ENCODE assay signal across 7 mouse cellular contexts in genomic region chr2:122377215-122377674, GRCm38 (mm10). TPM values are rescaled to one million over a fixed set of nuclear protein-coding genes. Genes with fewer than 3 reads are reported as not detected.
DNase-seq lines count a peak whose midpoint lies in the region; ATAC-seq and TF ChIP-seq lines count a peak whose summit lies in the region.

No protein-coding gene starts in this region.

- H3K36me3 ChIP-seq in intestine, postnatal 0 days (ENCODE audit: control insufficient read depth, insufficient read depth): no peaks in the 10 kb centered on the region
- no peaks in the 10 kb centered on the region for H3K36me3 ChIP-seq in midbrain, embryonic 12.5 days
- H3K36me3 ChIP-seq in small intestine, adult 2 months (ENCODE audit: control insufficient read depth, insufficient read depth, low read length): no peaks in the 10 kb centered on the region

- peak overlapping the region; percentile 59; the same call in 1 of the 2 replicates for H3K9ac ChIP-seq in intestine, postnatal 0 days (ENCODE audit: low read depth, low read length)
- peak overlapping the region; percentile 65 for H3K9ac ChIP-seq in midbrain, embryonic 12.5 days (replicated peaks)

- H3K4me2 ChIP-seq in intestine, postnatal 0 days (replicated peaks; ENCODE audit: low read depth): peak overlapping the region; percentile 64
- H3K4me2 ChIP-seq in midbrain, embryonic 12.5 days (replicated peaks): peak overlapping the region; percentile 45

- under 1% methylated on average over 28 of the region's 28 CpGs for WGBS in intestine, postnatal 0 days
- WGBS in midbrain, embryonic 12.5 days: under 1% methylated on average over 28 of the region's 28 CpGs
- under 1% methylated on average over 28 of the region's 28 CpGs for WGBS in small intestine, adult 2 months

- DNase-seq in adrenal gland, adult 2 months: peak; percentile 97
- DNase-seq in embryo, embryonic 11.5 days (ENCODE audit: low read depth, low spot score): peak; percentile 95
- DNase-seq in gastrocnemius, postnatal 4 days (ENCODE audit: low spot score in 2 of 2): peak; percentile 91 to 96
- peak; percentile 96 for DNase-seq in left cerebral cortex, postnatal 4 days

- peak; percentile 86 for ATAC-seq in intestine, postnatal 0 days
- ATAC-seq in midbrain, embryonic 12.5 days (ENCODE audit: low FRiP score, low read depth): peak; percentile 89

- no peak; the same call in 1 of the 2 replicates for TF ChIP-seq POLR2A in small intestine, adult 2 months (IDR thresholded peaks at IDR 0.05; ENCODE audit: low read depth, low read length)

- intact Hi-C loops in left cerebral cortex, postnatal 4 days (cut with DNase I): no loop called here

- H3K27ac ChIP-seq in intestine, postnatal 0 days (ENCODE audit: low read depth, low read length): peak overlapping the region; percentile 82
- peak overlapping the region; percentile 90 for H3K27ac ChIP-seq in midbrain, embryonic 12.5 days (replicated peaks)
- no peak overlapping the region for H3K27ac ChIP-seq in small intestine, adult 2 months (ENCODE audit: insufficient read depth, low read depth, low read length)

- H3K9me3 ChIP-seq in intestine, postnatal 0 days (ENCODE audit: control insufficient read depth): no peaks in the 10 kb centered on the region
- no peaks in the 10 kb centered on the region for H3K9me3 ChIP-seq in midbrain, embryonic 12.5 days

- H3K4me3 ChIP-seq in intestine, postnatal 0 days (ENCODE audit: low read depth, low read length): peak overlapping the region; percentile 76
- peak overlapping the region; percentile 61 for H3K4me3 ChIP-seq in midbrain, embryonic 12.5 days
- peak overlapping the region; percentile 68 for H3K4me3 ChIP-seq in small intestine, adult 2 months (ENCODE audit: low read depth, low read length)

- TF ChIP-seq CTCF in intestine, postnatal 0 days (IDR thresholded peaks at IDR 0.05; ENCODE audit: low read depth): no peak
- no peak for TF ChIP-seq CTCF in small intestine, adult 2 months (IDR thresholded peaks at IDR 0.05; ENCODE audit: extremely low read depth, insufficient read length, insufficient replicate concordance, low read depth, low read length)

- no peaks in the 10 kb centered on the region for H3K27me3 ChIP-seq in intestine, postnatal 0 days (replicated peaks; ENCODE audit: control insufficient read depth, insufficient read depth, low read length)
- H3K27me3 ChIP-seq in midbrain, embryonic 12.5 days: 0 out of 2 replicates have a peak, but pooled peaks cover under 1% of the 10 kb centered on the region
- no peaks in the 10 kb centered on the region for H3K27me3 ChIP-seq in small intestine, adult 2 months (ENCODE audit: control insufficient read depth, insufficient read depth, low read length)

- no peaks in the 10 kb centered on the region for H3K4me1 ChIP-seq in intestine, postnatal 0 days (replicated peaks; ENCODE audit: control insufficient read depth, insufficient read depth, low read length)
- H3K4me1 ChIP-seq in midbrain, embryonic 12.5 days: peaks cover 7% of the 10 kb centered on the region; the same call in 1 of the 2 replicates
- peaks cover 2% of the 10 kb centered on the region; the same call in 1 of the 2 replicates for H3K4me1 ChIP-seq in small intestine, adult 2 months (ENCODE audit: control insufficient read depth, insufficient read depth, insufficient read length, low read length)

RNA-seq across cellular contexts. Expression of gene Shf, which starts 8.3 kb away (rescaled TPM):
- total RNA-seq in adrenal gland, adult 2 months (2021): 10 to 100 TPM in 1 of 2 experiments, 1 to 10 TPM in 1; 6.0 to 13.0 TPM
- 12.3 and 15.9 TPM in 2 replicates for polyA plus RNA-seq in adrenal gland, adult 2 months (2012; rRNA removed)
- 10 to 100 TPM; 11.9 to 12.2 TPM for total RNA-seq in gastrocnemius, postnatal 4 days (2021)
- 1.8 and 2.0 TPM in 2 replicates for polyA plus RNA-seq in intestine, postnatal 0 days (2015; fragmentation: Nextera tagmentation; extraction: Ambion mirVana)
- 10 to 100 TPM; 54.9 to 56.9 TPM for total RNA-seq in left cerebral cortex, postnatal 4 days (2021)
- polyA plus RNA-seq in midbrain, embryonic 12.5 days (2016; fragmentation: Nextera tagmentation; extraction: Ambion mirVana): 9.2 TPM in 2 replicates
- 3.5 and 9.1 TPM in 2 replicates for polyA plus RNA-seq in small intestine, adult 2 months (2012; rRNA removed)

RNA-seq across cellular contexts. Expression of gene Slc28a2, which starts 49.0 kb away (rescaled TPM):
- 1 to 10 TPM; 1.5 to 2.7 TPM for total RNA-seq in adrenal gland, adult 2 months (2021)
- 0.83 and 2.0 TPM in 2 replicates for polyA plus RNA-seq in adrenal gland, adult 2 months (2012; rRNA removed)
- total RNA-seq in gastrocnemius, postnatal 4 days (2021): 1 to 10 TPM; 6.7 to 8.3 TPM
- 67.7 and 75.5 TPM in 2 replicates for polyA plus RNA-seq in intestine, postnatal 0 days (2015; fragmentation: Nextera tagmentation; extraction: Ambion mirVana)
- total RNA-seq in left cerebral cortex, postnatal 4 days (2021): under 1 TPM in 1 of 2 experiments, not detected in 1; 0.20 TPM
- polyA plus RNA-seq in midbrain, embryonic 12.5 days (2016; fragmentation: Nextera tagmentation; extraction: Ambion mirVana): not detected in 2 replicates
- polyA plus RNA-seq in small intestine, adult 2 months (2012; rRNA removed): 44.1 and 116 TPM in 2 replicates

Comparison
In these comparisons a context has a peak if more than half of its experiments do, and no peak if none do; other contexts are left out.
1. RNA of gene Slc28a2, which starts 49.0 kb away (polyA plus RNA-seq): 44.1 to 116 TPM in small intestine, adult 2 months and 67.7 to 75.5 TPM in intestine, postnatal 0 days; 0.83 to 2.0 TPM in adrenal gland, adult 2 months and not detected in midbrain, embryonic 12.5 days; every median in the first group is over 10 times any median in the second.
2. Peak in every context shown above with its lines, with median percentiles within 50 percentile points of each other: DNase-seq and H3K4me3 ChIP-seq.